Mouse (Mus musculus) yolk sac, embryonic 10.5 days (tissue): Measurements from ENCODE around the gene Ssna1.

Source experiments
- DNase-seq: peaks from one replicate; pipeline ENCODE4 v3.0.0-alpha.2; 2017; ENCODE audit warnings: low spot score

Gene Ssna1

DNA sequence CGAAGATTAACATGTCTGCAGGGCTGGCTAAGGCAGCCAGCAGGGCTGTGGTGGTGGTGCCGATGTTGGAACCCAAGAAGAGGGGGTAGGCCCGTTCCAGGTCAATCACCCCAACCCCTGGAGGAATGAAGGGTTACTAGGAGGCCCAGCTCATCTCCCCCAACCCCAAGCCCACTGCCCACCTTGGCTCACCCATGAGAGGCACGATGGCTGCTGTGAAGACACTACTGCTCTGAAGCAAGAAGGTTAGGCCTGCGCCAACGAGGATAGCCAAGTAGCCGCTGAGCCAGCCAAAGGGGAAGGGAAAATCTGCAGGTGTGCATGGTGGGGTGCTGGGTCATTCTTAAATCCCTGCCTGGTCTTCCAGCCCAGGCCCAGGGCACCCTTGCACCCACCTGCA lies 41.7 kb downstream of the Ssna1 start:
- no peak for DNase-seq

DNA sequence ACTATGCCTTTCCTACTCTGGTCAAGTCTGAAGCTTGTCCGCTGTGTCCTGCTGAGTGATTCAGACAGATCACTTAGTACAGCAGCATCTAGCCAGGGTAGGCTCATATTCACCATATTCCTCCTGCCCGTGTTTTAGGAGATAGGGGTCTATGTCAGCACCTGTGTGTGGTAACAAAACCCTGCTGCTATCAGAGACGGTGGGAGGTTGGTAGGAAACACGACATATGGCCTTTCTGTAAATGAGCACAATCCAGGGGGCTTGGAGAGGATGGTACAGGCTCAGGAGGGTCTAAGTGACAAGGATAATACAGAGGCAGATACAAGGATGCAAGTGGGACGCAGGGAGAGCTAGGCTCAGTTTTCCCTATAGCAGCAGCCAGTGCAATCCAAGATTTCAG lies 42.7 kb downstream of the Ssna1 start:
- no peak for DNase-seq

DNA sequence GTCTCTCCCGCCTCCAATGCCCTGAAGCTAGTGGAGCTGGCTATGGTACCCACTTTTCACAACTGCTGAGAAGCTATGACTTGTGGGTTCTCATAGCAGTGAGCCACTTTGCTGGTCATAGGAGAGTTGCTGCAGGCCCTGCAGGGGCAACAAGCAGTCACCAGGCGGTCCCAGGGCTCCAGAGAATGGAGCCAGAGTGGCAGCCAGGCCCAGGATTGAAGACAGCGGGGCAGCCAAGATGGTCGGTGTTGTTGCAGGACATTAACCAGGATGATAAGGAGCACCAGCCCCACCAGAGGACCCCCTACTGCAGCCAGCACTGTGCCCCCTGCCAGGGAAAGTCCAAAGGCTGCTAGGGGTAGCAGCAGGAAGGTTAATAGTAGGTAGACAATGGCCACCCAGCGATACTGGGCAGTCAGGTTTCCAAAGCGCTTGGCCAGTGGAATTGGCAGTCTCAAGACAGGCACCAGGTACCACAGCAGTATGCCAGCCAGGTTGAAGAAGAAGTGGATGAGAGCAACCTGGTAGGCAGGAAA lies 43.2 kb downstream of the Ssna1 start:
- no peak for DNase-seq

DNA sequence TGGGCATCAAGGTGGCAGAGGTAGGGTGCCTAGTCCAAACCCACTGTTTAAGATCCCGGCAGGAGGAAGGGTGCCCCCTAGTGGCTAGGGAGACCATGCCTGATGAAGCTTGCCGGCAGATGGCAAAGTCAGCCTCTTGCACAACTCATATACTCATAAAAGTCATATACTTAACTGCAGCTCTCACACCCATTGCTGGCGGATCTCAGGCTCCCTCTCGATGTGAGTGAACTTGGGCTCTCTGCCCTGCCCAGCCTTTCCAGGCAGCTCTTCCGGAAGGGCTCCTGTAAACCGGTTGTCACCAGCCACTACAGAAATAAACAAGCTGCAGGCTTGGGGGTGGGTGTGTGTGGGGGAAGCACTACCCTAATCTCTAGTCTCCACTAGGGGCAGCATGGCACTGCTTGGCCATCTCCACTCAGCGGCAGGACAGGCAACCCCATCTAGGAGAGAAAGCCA lies 43.8 kb downstream of the Ssna1 start:
- DNase-seq = peak; percentile 88

DNA sequence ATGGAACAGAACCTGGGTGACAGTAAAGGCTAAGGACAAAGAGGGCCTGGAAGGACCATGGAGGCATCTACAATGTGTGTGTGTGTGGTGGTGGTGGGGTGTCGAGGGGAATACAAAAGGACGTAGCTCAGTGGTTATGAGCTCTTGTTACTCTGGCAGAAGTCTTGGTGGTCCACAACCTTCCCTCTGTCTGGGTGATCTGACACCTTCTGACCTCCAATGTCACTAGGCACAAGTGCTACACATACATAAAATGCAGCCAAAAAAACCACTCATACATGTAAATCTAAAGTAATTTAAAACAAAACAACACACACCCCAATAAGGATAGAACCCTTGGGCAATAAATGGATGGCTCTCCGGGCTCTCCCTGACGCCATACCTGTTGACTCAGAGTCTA lies 44.8 kb downstream of the Ssna1 start:
- DNase-seq = no peak

DNA sequence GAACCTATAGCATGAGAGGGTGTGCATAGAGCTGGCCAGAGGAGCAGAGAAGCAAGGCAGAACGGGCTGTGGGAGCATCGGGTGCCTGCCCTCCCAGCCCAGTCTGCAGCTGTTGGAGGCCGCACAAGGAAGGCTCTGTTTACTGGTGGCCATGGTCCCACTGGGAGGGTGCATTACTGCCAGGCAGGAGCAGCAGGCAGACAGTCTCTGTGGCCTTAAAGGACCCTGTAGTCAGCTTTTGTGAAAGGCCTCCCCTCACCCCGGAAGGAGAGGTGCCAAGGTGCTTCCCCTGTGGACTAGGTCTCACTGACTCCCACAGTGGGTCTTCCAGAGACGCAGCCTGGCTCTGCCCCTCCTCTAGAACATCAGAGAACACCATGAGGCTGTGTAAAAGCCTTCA lies 45.4 kb downstream of the Ssna1 start:
- no peak for DNase-seq

DNA sequence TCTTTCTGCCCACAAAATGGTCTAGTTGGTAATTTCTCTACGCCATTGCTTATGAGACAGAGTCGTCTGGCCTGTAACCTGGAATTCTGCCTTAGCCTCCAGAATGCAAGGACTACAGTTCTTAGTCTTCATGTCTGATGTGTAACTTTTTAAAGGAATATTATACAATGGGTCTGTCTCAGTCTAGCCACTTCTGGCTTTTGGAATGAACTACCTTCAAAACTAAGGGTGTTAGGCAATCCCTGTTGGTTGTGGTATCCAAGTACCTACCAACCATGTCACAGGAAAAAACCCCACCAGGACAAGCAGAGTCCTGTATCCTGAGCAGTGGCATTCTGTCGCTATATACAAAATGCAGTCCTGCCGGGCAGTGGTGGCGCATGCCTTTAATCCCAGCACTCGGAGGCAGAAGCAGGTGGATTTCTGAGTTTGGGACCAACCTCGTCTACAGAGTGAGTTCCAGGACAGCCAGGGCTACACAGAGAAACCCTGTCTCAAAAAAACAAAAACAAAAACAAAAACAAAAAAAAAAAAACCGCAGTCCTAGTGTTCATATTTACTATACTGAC lies 46.3 kb downstream of the Ssna1 start:
- DNase-seq = no peak

DNA sequence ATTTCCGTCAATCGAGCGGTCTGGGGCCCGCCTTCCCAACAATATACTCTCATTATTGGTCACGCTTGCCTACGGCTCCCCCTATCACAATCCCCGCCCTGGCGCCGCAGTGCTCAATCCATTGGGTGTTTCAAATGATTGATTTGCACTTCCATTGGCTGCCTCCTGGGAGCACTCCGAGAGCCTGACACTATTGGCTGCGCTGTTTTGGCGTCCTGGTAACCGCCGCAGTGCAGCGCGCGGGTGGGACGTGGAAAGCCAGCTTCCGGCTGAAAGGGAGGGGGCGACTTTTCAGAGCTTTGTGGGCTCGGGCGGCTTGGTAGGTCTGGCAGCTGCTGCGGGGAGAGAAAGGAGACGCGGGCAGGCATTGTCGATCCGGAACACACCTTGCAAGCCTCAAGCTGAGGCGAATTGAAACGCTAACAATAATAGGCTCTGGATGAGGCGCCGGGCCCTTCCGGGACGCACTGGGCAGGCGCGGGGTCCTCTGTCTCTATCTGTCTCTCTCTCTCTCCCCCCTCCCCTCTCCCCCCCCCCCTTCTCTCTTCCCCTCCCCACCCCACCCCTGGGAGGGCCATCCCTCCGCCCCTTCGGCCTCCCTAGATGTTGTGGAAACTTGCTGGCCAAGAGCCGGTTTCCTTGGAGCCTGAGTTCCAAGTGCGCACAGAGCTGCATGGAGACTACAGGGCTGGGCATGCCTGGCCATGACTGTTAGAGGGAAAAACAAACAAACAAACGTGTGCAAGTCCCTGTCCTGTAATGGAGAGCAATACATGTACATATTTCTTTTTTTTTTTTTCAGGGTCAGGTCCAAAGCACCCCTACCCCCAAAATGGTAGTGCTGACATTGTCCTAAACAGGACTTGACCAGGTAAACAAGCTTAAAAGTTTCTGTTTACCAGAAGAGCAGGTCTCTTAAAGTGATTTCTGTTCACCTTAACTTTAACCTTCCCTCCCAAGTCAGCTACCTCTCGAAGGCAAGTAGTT lies 47.2 kb downstream of the Ssna1 start:
- peak; percentile 99 for DNase-seq

DNA sequence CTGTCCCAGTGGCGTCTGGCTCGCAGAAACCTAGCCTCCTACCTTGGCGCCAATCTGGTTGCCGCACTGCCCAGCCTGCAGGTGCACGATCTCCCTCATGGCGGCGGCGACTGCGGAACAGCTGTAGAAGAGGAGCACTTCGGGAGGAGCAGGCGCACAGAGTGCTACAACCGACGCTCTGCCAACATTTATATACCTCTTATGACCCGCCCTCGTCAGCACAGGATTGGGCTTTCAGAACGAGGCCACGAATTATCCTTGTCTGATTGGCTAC lies 47.8 kb downstream of the Ssna1 start, which contains the start of gene Tubb4b:
Gene Tubb4b (minus strand): TSS at position 211 of the 274 bp plus-strand sequence.
- no peak for DNase-seq

DNA sequence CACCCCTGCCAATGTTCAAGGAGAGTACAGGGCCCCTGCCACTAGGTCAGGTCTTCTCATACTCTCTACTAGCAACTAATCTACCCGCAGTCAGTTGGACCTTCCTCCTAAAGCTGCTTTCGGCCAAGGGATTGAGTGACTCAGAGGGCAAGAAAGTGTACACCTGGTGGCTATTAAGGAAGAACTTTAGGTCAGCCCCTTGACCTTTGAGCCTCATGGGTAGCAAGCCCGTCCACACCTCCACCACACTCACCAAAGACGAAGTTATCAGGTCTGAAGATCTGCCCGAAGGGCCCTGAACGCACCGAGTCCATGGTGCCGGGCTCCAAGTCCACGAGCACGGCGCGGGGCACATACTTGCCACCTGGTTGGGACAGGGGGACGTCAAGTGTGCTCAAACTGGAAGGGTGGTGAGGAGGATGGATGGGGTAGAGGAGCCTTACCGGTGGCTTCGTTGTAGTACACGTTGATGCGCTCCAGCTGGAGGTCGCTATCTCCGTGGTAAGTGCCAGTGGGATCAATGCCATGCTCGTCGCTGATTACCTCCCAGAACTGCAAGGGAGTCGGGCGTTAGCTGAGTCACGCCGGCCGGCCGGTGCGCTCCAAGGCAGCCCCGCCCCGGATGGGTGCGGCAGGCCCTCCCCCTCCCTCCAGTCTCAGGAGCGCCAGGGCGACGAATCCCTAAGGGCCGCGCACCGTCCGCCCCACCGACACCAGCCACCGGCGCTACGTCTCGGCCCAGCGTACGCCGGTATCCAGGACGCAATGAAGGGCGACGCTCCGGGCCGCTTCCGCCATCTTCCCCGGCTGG lies 48.4 kb downstream of the Ssna1 start:
- DNase-seq = peak; percentile 82

DNA sequence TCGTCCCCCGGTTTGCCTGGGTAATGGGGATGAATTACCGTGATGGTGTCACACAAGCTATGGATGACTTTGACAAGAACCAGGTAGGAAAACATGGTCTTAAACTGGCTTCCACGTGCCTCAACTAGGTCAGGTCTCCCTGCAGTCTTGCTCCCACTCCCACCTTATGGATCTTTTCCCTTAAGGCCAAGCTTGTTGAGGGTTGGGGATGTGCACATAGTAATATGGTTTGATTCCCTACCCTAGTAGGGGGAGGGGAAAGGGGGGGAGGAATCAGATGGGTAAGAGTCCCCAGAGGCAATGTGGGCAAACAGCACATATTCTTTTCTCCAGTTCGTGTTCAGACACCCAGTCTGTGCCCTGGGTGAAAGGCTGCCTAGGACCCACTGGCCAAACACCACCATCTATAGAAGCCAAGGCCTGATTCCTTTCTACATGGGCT lies 50.9 kb downstream of the Ssna1 start:
- no peak for DNase-seq
